Mouse (Mus musculus) MEL-GATA-1-ER (cell line): ENCODE measurements at regions not wholly inside any gene's neighbourhood (a gene's known extent, or its start where the extent isn't known, plus 50 kb on each side); places are given as distances from the start of the nearest gene placed in this dataset.

Experiments
- DNase-seq: peaks from one replicate; pipeline ENCODE4 v3.0.0-alpha.2; 2012; ENCODE audit warnings: low read depth; ENCODE audit errors: extremely low read depth

GRCm38 (mm10) chr13:31486373-31486772 lies 69.6 kb upstream of the Foxq1 start:
- no peak for DNase-seq

GRCm38 (mm10) chr13:31488186-31488585 lies 67.7 kb upstream of the Foxq1 start:
- DNase-seq = no peak

- no peak for DNase-seq
These were observed 52.7 kb upstream of the Foxq1 start for GRCm38 (mm10) chr13:31503191-31503590.

GRCm38 (mm10) chr13:31503832-31504231 lies 52.1 kb upstream of the Foxq1 start:
- no peak for DNase-seq

- DNase-seq = no peak
These were observed 51.6 kb upstream of the Foxq1 start for GRCm38 (mm10) chr13:31504316-31504715.

GRCm38 (mm10) chr13:31505386-31505785 lies 50.5 kb upstream of the Foxq1 start:
- no peak for DNase-seq
